Mouse (Mus musculus) MEL (cell line): ENCODE data around the gene Acvr1b. TPM values are rescaled to one million over a fixed set of nuclear protein-coding genes. Genes with fewer than 3 reads are reported as not detected.
A peak's percentile ranks its signal among the peaks of the same experiment; 100 is the strongest.

Source experiments
- DNase-seq: peaks from one replicate; pipeline ENCODE4 v3.0.0; 2011; ENCODE audit warnings: low read depth, low spot score
- H3K27ac ChIP-seq: 2 replicates; pipeline ENCODE4 v1.5.1; 2012; ENCODE audit warnings: low read depth, mild to moderate bottlenecking, control low read depth, low read length, moderate library complexity; ENCODE audit not compliant: control insufficient read depth
- H3K27me3 ChIP-seq, 2 experiments: fragments of 150-350 bp in 1 of 2; sonication (generic) in 1 of 2; 2 replicates each; pipeline ENCODE4 v1.6.1; 2012; ENCODE audit warnings: low read length in 2 of 2, mild to moderate bottlenecking in 2 of 2, improper control_type of control experiment in 1 of 2, moderate library complexity in 1 of 2; ENCODE audit not compliant: insufficient read depth in 2 of 2, control insufficient read depth in 1 of 2
- H3K36me3 ChIP-seq, 2 experiments: 2 replicates each; pipeline ENCODE4 v1.6.1; 2012 to 2014; ENCODE audit warnings: low read length in 2 of 2, improper control_type of control experiment in 1 of 2, inconsistent platforms in 1 of 2, mild to moderate bottlenecking in 1 of 2; ENCODE audit not compliant: insufficient read depth in 2 of 2, control insufficient read depth in 1 of 2
- H3K4me1 ChIP-seq, 2 experiments: fragments of 150-350 bp in 1 of 2; sonication (generic) in 1 of 2; 2 replicates each; pipeline ENCODE4 v1.6.1; 2012; ENCODE audit warnings: low read length in 2 of 2, improper control_type of control experiment in 1 of 2, mild to moderate bottlenecking in 1 of 2; ENCODE audit not compliant: insufficient read depth in 2 of 2, control insufficient read depth in 1 of 2
- H3K4me3 ChIP-seq, 2 experiments: fragments of 150-350 bp in 1 of 2; sonication (generic) in 1 of 2; 2 replicates each; pipeline ENCODE4 v1.5.1; 2012; ENCODE audit warnings: low read depth in 2 of 2, low read length in 2 of 2, mild to moderate bottlenecking in 2 of 2, moderate library complexity in 2 of 2, control low read depth in 1 of 2, improper control_type of control experiment in 1 of 2; ENCODE audit not compliant: control insufficient read depth in 1 of 2, insufficient read depth in 1 of 2
- H3K79me2 ChIP-seq: 2 replicates; pipeline ENCODE4 v1.6.1; 2012; ENCODE audit warnings: mild to moderate bottlenecking, low read length, moderate library complexity; ENCODE audit not compliant: control insufficient read depth, poor library complexity, insufficient read depth
- H3K9ac ChIP-seq: 2 replicates; pipeline ENCODE4 v1.6.1; 2012; ENCODE audit warnings: low read depth, mild to moderate bottlenecking, control low read depth, low read length, moderate library complexity; ENCODE audit not compliant: control insufficient read depth, poor library complexity, severe bottlenecking
- H3K9me3 ChIP-seq: fragments of 150-350 bp; sonication (generic); replicated peaks from 2 replicates; pipeline ENCODE4 v1.6.1; 2012; ENCODE audit warnings: mild to moderate bottlenecking, low read length, improper control_type of control experiment, moderate library complexity; ENCODE audit not compliant: insufficient read depth
- BHLHE40 ChIP-seq: IDR thresholded peaks from 2 replicates; pipeline ENCODE4 v1.6.1; 2012; ENCODE audit warnings: low read depth, mild to moderate bottlenecking, inconsistent platforms, low read length, improper control_type of control experiment, borderline replicate concordance
- CHD1 ChIP-seq: IDR thresholded peaks from 2 replicates; pipeline ENCODE4 v1.6.1; 2012; ENCODE audit warnings: low read depth, mild to moderate bottlenecking, inconsistent platforms, low read length, improper control_type of control experiment
- ETS1 ChIP-seq: IDR thresholded peaks from 2 replicates; pipeline ENCODE4 v1.6.1; 2012; ENCODE audit warnings: low read depth, mild to moderate bottlenecking, inconsistent platforms, low read length, improper control_type of control experiment, moderate library complexity
- GABPA ChIP-seq: IDR thresholded peaks from 2 replicates; pipeline ENCODE4 v1.6.1; 2012; ENCODE audit warnings: low read depth, mild to moderate bottlenecking, inconsistent platforms, low read length, improper control_type of control experiment, moderate library complexity
- GATA1 ChIP-seq: IDR thresholded peaks from 2 replicates; pipeline ENCODE4 v1.6.1; 2011; ENCODE audit warnings: low read depth, low read length, improper control_type of control experiment
- HCFC1 ChIP-seq: IDR thresholded peaks from 2 replicates; pipeline ENCODE4 v1.6.1; 2012; ENCODE audit warnings: low read depth, mild to moderate bottlenecking, inconsistent platforms, low read length, improper control_type of control experiment, moderate library complexity
- JUND ChIP-seq: IDR thresholded peaks from 2 replicates; pipeline ENCODE4 v1.6.1; 2011; ENCODE audit warnings: low read depth, mild to moderate bottlenecking, improper control_type of control experiment, low read length
- KAT2A ChIP-seq: conservative IDR thresholded peaks from 2 replicates; pipeline ENCODE4 v1.6.1; 2012; ENCODE audit warnings: low read depth, low read length, improper control_type of control experiment, inconsistent platforms
- MAFK ChIP-seq: IDR thresholded peaks from 2 replicates; pipeline ENCODE4 v1.6.1; 2011; ENCODE audit warnings: low read depth, mild to moderate bottlenecking, low read length, improper control_type of control experiment, borderline replicate concordance
- MAX ChIP-seq: IDR thresholded peaks from 2 replicates; pipeline ENCODE4 v1.6.1; 2011; ENCODE audit warnings: low read length, improper control_type of control experiment
- MYB ChIP-seq: IDR thresholded peaks from 2 replicates; pipeline ENCODE4 v1.6.1; 2011; ENCODE audit warnings: mild to moderate bottlenecking, low read depth, low read length, improper control_type of control experiment
- POLR2A ChIP-seq, 2 experiments: IDR thresholded peaks; 2 replicates each; pipeline ENCODE4 v1.6.1; 2011 to 2012; ENCODE audit warnings: low read length in 2 of 2, mild to moderate bottlenecking in 2 of 2, control low read depth in 1 of 2, improper control_type of control experiment in 1 of 2, low read depth in 1 of 2, moderate library complexity in 1 of 2; ENCODE audit not compliant: control insufficient read depth in 1 of 2, insufficient read depth in 1 of 2, poor library complexity in 1 of 2
- RAD21 ChIP-seq: IDR thresholded peaks from 2 replicates; pipeline ENCODE4 v1.6.1; 2011; ENCODE audit warnings: mild to moderate bottlenecking, low read depth, low read length, improper control_type of control experiment
- RCOR1 ChIP-seq: IDR thresholded peaks from 2 replicates; pipeline ENCODE4 v1.6.1; 2012; ENCODE audit warnings: low read depth, mild to moderate bottlenecking, inconsistent platforms, low read length, improper control_type of control experiment
- SIN3A ChIP-seq: IDR thresholded peaks from 2 replicates; pipeline ENCODE4 v1.6.1; 2012; ENCODE audit warnings: low read length, improper control_type of control experiment, inconsistent platforms
- USF1 ChIP-seq: IDR thresholded peaks from 2 replicates; pipeline ENCODE4 v1.6.1; 2014; ENCODE audit warnings: low read depth, mild to moderate bottlenecking, inconsistent platforms, low read length, improper control_type of control experiment, moderate library complexity
- USF2 ChIP-seq, 2 experiments: IDR thresholded peaks; 2 replicates each; pipeline ENCODE4 v1.6.1; 2011 to 2012; ENCODE audit warnings: improper control_type of control experiment in 2 of 2, low read length in 2 of 2, borderline replicate concordance in 1 of 2, inconsistent platforms in 1 of 2, low read depth in 1 of 2, mild to moderate bottlenecking in 1 of 2; ENCODE audit not compliant: insufficient read depth in 1 of 2
- ZC3H11A ChIP-seq: IDR thresholded peaks from 2 replicates; pipeline ENCODE4 v1.6.1; 2012; ENCODE audit warnings: low read depth, mild to moderate bottlenecking, inconsistent platforms, low read length, improper control_type of control experiment
- ZKSCAN1 ChIP-seq: IDR thresholded peaks from 2 replicates; pipeline ENCODE4 v1.6.1; 2012; ENCODE audit warnings: low read depth, mild to moderate bottlenecking, inconsistent platforms, low read length, improper control_type of control experiment, moderate library complexity
- ZNF384 ChIP-seq: IDR thresholded peaks from 2 replicates; pipeline ENCODE4 v1.6.1; 2012; ENCODE audit warnings: low read depth, mild to moderate bottlenecking, inconsistent platforms, low read length, improper control_type of control experiment
- polyA plus RNA-seq, 2 experiments: library from polyadenylated mRNA; stranded (reverse) in 1 of 2; unstranded in 1 of 2; fragments of >175 nt in 1 of 2; fragments of >200 nt in 1 of 2; gene quantifications; 2 replicates each; pipeline versions ENCODE4 v1.2.1 to v1.2.4; 2012; ENCODE audit warnings: low replicate concordance in 2 of 2, low read depth in 1 of 2; ENCODE audit not compliant: insufficient read length in 2 of 2, insufficient read depth in 1 of 2, missing spikeins in 1 of 2
- total RNA-seq: library from RNA; depleted of rRNA; stranded (reverse); fragments of 300-350 nt; gene quantifications from 2 replicates; pipeline ENCODE4 v1.2.3, GENCODE M21; 2012

Gene Acvr1b
- total and polyA plus RNA-seq, 3 experiments, result 10.4 to 13.2 TPM; not detected in 1

DNA sequence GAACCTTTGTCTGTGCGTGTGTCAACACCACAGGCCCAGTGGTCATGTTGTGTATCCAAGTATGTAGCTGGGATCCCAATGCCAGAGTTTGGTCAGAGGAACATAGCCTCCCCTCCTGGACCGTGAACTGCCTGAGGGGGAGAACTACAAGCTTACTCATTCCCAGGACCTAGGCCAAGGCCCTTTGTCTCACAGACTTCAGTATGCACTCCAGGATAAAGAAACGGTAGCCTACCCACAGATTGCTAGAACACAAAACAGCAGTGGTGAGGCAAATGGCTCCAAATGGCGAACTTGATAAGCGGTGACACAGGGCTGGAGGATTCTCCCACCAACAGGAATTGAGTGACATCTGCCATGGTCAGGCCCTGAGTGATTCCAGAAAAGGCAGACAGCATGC is 10.0 kb upstream of the Acvr1b start (continued):
- no peak for TF ChIP-seq SIN3A
- no peak for TF ChIP-seq ZKSCAN1
- TF ChIP-seq KAT2A, result no peak
- TF ChIP-seq CHD1, result no peak
- no peak for TF ChIP-seq RAD21
- TF ChIP-seq RCOR1, result no peak; the same call in none of the 2 replicates
- TF ChIP-seq GABPA, result no peak
- TF ChIP-seq USF2 (IDR thresholded peaks at IDR 0.05; ENCODE audit: borderline replicate concordance in 1 of 2, insufficient read depth in 1 of 2, low read depth in 1 of 2, low read length in 2 of 2), result no peak
- no peak; the same call in 1 of the 2 replicates for TF ChIP-seq MAX
- peak; percentile 24; the same call in 1 of the 2 replicates for TF ChIP-seq ETS1
- no peak for TF ChIP-seq ZNF384
- TF ChIP-seq JUND, result no peak
- peak; percentile 32; the same call in 1 of the 2 replicates for TF ChIP-seq GATA1
- TF ChIP-seq ZC3H11A, result no peak; the same call in 1 of the 2 replicates
- peak; percentile 67 for TF ChIP-seq MYB
- TF ChIP-seq POLR2A (IDR thresholded peaks at IDR 0.05; ENCODE audit: control insufficient read depth in 1 of 2, insufficient read depth in 1 of 2, low read depth in 1 of 2, low read length in 2 of 2, poor library complexity in 1 of 2), result peak in 1 of 2 experiments; percentile 29; a peak in 1 of 4 replicates
- TF ChIP-seq USF1, result no peak
- no peak for TF ChIP-seq BHLHE40
- TF ChIP-seq HCFC1, result no peak

- H3K27me3 ChIP-seq, result no peaks in the 10 kb centered on the region
- H3K27ac ChIP-seq, result peak overlapping the region; percentile 54
- H3K4me3 ChIP-seq, result no peak overlapping the region; a peak in 1 of 4 replicates
- TF ChIP-seq USF1 (0 out of 2 replicates have a peak, but pooled peaks have one; percentile 12), MAFK (no peak), ZKSCAN1 (no peak)
- no peaks in the 10 kb centered on the region; the same call in 1 of the 2 replicates for H3K79me2 ChIP-seq
- no peak overlapping the region; the same call in none of the 2 replicates for H3K9ac ChIP-seq
- no peaks in the 10 kb centered on the region for H3K9me3 ChIP-seq
- DNase-seq, result no peak
- H3K36me3 ChIP-seq, result peaks cover 0 to 44% of the 10 kb centered on the region in 2 experiments; a peak in 2 of 4 replicates
- peaks cover 39 to 40% of the 10 kb centered on the region in 2 experiments for H3K4me1 ChIP-seq
Observed at GRCm38 (mm10) chr15:101164291-101164690, 9.6 kb upstream of the Acvr1b start.
